Mouse (Mus musculus) limb, embryonic 13.5 days (tissue): ENCODE data around the gene Eipr1. TPM values are rescaled to one million over a fixed set of nuclear protein-coding genes. Genes with fewer than 3 reads are reported as not detected.
A peak's percentile ranks its signal among the peaks of the same experiment; 100 is the strongest.

Experiments used
- ATAC-seq: fragments of 200-750 bp; cut with Nextera tagmentation; 2 replicates; pipeline ENCODE4 v1.8.0; 2017; ENCODE audit warnings: low read depth, moderate number of reproducible peaks, moderate TSS enrichment; ENCODE audit not compliant: low FRiP score
- H3K27ac ChIP-seq: fragments of 300-500 bp; sonication (generic); 2 replicates; pipeline ENCODE4 v1.5.1; 2015; ENCODE audit warnings: inconsistent platforms, mild to moderate bottlenecking, moderate library complexity
- H3K27me3 ChIP-seq: fragments of 300-500 bp; sonication (generic); 2 replicates; pipeline ENCODE4 v1.6.1; 2015; ENCODE audit warnings: mild to moderate bottlenecking, inconsistent platforms
- H3K36me3 ChIP-seq: fragments of 300-500 bp; sonication (generic); 2 replicates; pipeline ENCODE4 v1.6.1; 2015; ENCODE audit warnings: inconsistent platforms, mild to moderate bottlenecking, moderate library complexity
- H3K4me1 ChIP-seq: fragments of 300-500 bp; sonication (generic); 2 replicates; pipeline ENCODE4 v1.6.1; 2015; ENCODE audit warnings: inconsistent platforms
- H3K4me2 ChIP-seq: fragments of 300-500 bp; sonication (generic); replicated peaks from 2 replicates; pipeline ENCODE4 v1.6.1; 2015; ENCODE audit warnings: inconsistent platforms, mild to moderate bottlenecking, moderate library complexity
- H3K4me3 ChIP-seq: fragments of 300-500 bp; sonication (generic); 2 replicates; pipeline ENCODE4 v1.5.1; 2015; ENCODE audit warnings: moderate library complexity, mild to moderate bottlenecking, inconsistent platforms
- H3K9ac ChIP-seq: fragments of 300-500 bp; sonication (generic); 2 replicates; pipeline ENCODE4 v1.6.1; 2015; ENCODE audit warnings: mild to moderate bottlenecking, inconsistent platforms
- H3K9me3 ChIP-seq: fragments of 300-500 bp; sonication (generic); 2 replicates; pipeline ENCODE4 v1.6.1; 2016; ENCODE audit warnings: inconsistent platforms
- WGBS: fragments of 180-500 bp; shearing (Covaris S2); methylation state at CpG from one replicate; pipeline ENCODE4 v1.1.7; 2015; 5-methylcytosine and 5-hydroxymethylcytosine counted together
- polyA plus RNA-seq: library from polyadenylated mRNA; unstranded; fragments of >200 nt; fragmentation: Nextera tagmentation; extraction: Ambion mirVana; gene quantifications from 2 replicates; pipeline ENCODE4 v1.2.1, GENCODE M21; 2015

The Eipr1 gene
- polyA plus RNA-seq, 1 experiment from 2014 or later, result 33.3 TPM

GRCm38 (mm10) chr12:28866121-28866520 lies 114.5 kb downstream of the Eipr1 start:
- H3K27me3 ChIP-seq, result no peaks in the 10 kb centered on the region
- peaks cover 10% of the 10 kb centered on the region; the same call in 1 of the 2 replicates for H3K4me1 ChIP-seq
- H3K27ac ChIP-seq, result no peak overlapping the region
- H3K9me3 ChIP-seq, result no peaks in the 10 kb centered on the region
- WGBS, result 58% methylated on average over 1 of the region's 1 CpGs
- peaks cover 23% of the 10 kb centered on the region for H3K36me3 ChIP-seq
- no peak for ATAC-seq
- H3K4me3 ChIP-seq, result no peak overlapping the region
- H3K4me2 ChIP-seq, result no peak overlapping the region
- H3K9ac ChIP-seq, result no peak overlapping the region

- Histone ChIP-seq H3K9ac (no peak overlapping the region), H3K9me3 (no peaks in the 10 kb centered on the region), H3K4me1 (peaks cover 10% of the 10 kb centered on the region; the same call in 1 of the 2 replicates), H3K36me3 (peaks cover 23% of the 10 kb centered on the region), H3K4me2 (no peak overlapping the region), H3K27me3 (no peaks in the 10 kb centered on the region), H3K4me3 (no peak overlapping the region), H3K27ac (no peak overlapping the region)
- no peak for ATAC-seq
- 86% methylated on average over 4 of the region's 4 CpGs for WGBS
These were observed 117.2 kb downstream of the Eipr1 start for GRCm38 (mm10) chr12:28868794-28869193.

GRCm38 (mm10) chr12:28872271-28872670 lies 120.7 kb downstream of the Eipr1 start:
- WGBS, result 80% methylated on average over 12 of the region's 12 CpGs
- no peak for ATAC-seq
- no peaks in the 10 kb centered on the region for H3K9me3 ChIP-seq
- no peaks in the 10 kb centered on the region for H3K4me1 ChIP-seq
- H3K9ac ChIP-seq, result no peak overlapping the region
- no peaks in the 10 kb centered on the region for H3K27me3 ChIP-seq
- no peak overlapping the region for H3K4me2 ChIP-seq
- H3K27ac ChIP-seq, result no peak overlapping the region
- H3K36me3 ChIP-seq, result peaks cover 10% of the 10 kb centered on the region; the same call in 1 of the 2 replicates
- H3K4me3 ChIP-seq, result no peak overlapping the region

GRCm38 (mm10) chr12:28874781-28875251 lies 123.2 kb downstream of the Eipr1 start:
- Histone ChIP-seq H3K4me2 (no peak overlapping the region), H3K4me1 (no peaks in the 10 kb centered on the region), H3K9me3 (no peaks in the 10 kb centered on the region), H3K36me3 (no peaks in the 10 kb centered on the region), H3K27ac (no peak overlapping the region), H3K4me3 (no peak overlapping the region), H3K9ac (no peak overlapping the region), H3K27me3 (no peaks in the 10 kb centered on the region)
- ATAC-seq, result no peak
- 67% methylated on average over 8 of the region's 8 CpGs for WGBS

- H3K27ac ChIP-seq, result no peak overlapping the region
- no peaks in the 10 kb centered on the region for H3K4me1 ChIP-seq
- no peak for ATAC-seq
- H3K27me3 ChIP-seq, result no peaks in the 10 kb centered on the region
- no peak overlapping the region for H3K4me3 ChIP-seq
- no peak overlapping the region for H3K4me2 ChIP-seq
- H3K9ac ChIP-seq, result no peak overlapping the region
- 79% methylated on average over 8 of the region's 8 CpGs for WGBS
- no peaks in the 10 kb centered on the region for H3K9me3 ChIP-seq
- H3K36me3 ChIP-seq, result no peaks in the 10 kb centered on the region
These were observed 123.9 kb downstream of the Eipr1 start for GRCm38 (mm10) chr12:28875471-28875870.

GRCm38 (mm10) chr12:28880471-28880870 lies 128.9 kb downstream of the Eipr1 start:
- ATAC-seq, result no peak
- H3K4me2 ChIP-seq, result no peak overlapping the region
- H3K27ac ChIP-seq, result no peak overlapping the region
- no peaks in the 10 kb centered on the region for H3K4me1 ChIP-seq
- no peaks in the 10 kb centered on the region for H3K36me3 ChIP-seq
- no peaks in the 10 kb centered on the region for H3K9me3 ChIP-seq
- no peak overlapping the region for H3K4me3 ChIP-seq
- H3K9ac ChIP-seq, result no peak overlapping the region
- peaks cover 3% of the 10 kb centered on the region for H3K27me3 ChIP-seq

GRCm38 (mm10) chr12:28887712-28888111 lies 136.1 kb downstream of the Eipr1 start:
- Histone ChIP-seq H3K9me3 (no peaks in the 10 kb centered on the region), H3K36me3 (no peaks in the 10 kb centered on the region), H3K4me2 (no peak overlapping the region), H3K4me1 (no peaks in the 10 kb centered on the region), H3K27ac (no peak overlapping the region), H3K4me3 (no peak overlapping the region), H3K9ac (no peak overlapping the region), H3K27me3 (peaks cover 29% of the 10 kb centered on the region)
- no peak for ATAC-seq
- 84% methylated on average over 6 of the region's 6 CpGs for WGBS

GRCm38 (mm10) chr12:28889068-28889674 lies 137.6 kb downstream of the Eipr1 start:
- Histone ChIP-seq H3K4me2 (no peak overlapping the region), H3K27me3 (peaks cover 29% of the 10 kb centered on the region), H3K9me3 (no peaks in the 10 kb centered on the region), H3K36me3 (no peaks in the 10 kb centered on the region), H3K9ac (no peak overlapping the region), H3K4me1 (no peaks in the 10 kb centered on the region), H3K4me3 (no peak overlapping the region), H3K27ac (no peak overlapping the region)
- WGBS, result 43% methylated on average over 7 of the region's 7 CpGs
- ATAC-seq, result no peak

- no peak overlapping the region for H3K9ac ChIP-seq
- H3K4me1 ChIP-seq, result peaks cover 9% of the 10 kb centered on the region
- no peak overlapping the region for H3K4me2 ChIP-seq
- ATAC-seq, result no peak
- 67% methylated on average over 5 of the region's 5 CpGs for WGBS
- peaks cover 15% of the 10 kb centered on the region for H3K27me3 ChIP-seq
- H3K36me3 ChIP-seq, result no peaks in the 10 kb centered on the region
- H3K9me3 ChIP-seq, result no peaks in the 10 kb centered on the region
- H3K27ac ChIP-seq, result no peak overlapping the region
- H3K4me3 ChIP-seq, result no peak overlapping the region
These were observed 139.9 kb downstream of the Eipr1 start for GRCm38 (mm10) chr12:28891523-28891922.

GRCm38 (mm10) chr12:28896577-28896976 lies 145.0 kb downstream of the Eipr1 start:
- 60% methylated on average over 3 of the region's 3 CpGs for WGBS
- no peak overlapping the region for H3K4me2 ChIP-seq
- no peak overlapping the region for H3K4me3 ChIP-seq
- peak overlapping the region; percentile 70; the same call in 1 of the 2 replicates for H3K27ac ChIP-seq
- H3K36me3 ChIP-seq, result no peaks in the 10 kb centered on the region
- peaks cover 15% of the 10 kb centered on the region for H3K4me1 ChIP-seq
- H3K9ac ChIP-seq, result no peak overlapping the region
- no peaks in the 10 kb centered on the region for H3K27me3 ChIP-seq
- peak; percentile 22; the same call in 1 of the 2 replicates for ATAC-seq
- H3K9me3 ChIP-seq, result 0 out of 2 replicates have a peak, but pooled peaks cover 5% of the 10 kb centered on the region

GRCm38 (mm10) chr12:28898307-28898706 lies 146.7 kb downstream of the Eipr1 start:
- Histone ChIP-seq H3K9me3 (0 out of 2 replicates have a peak, but pooled peaks cover 5% of the 10 kb centered on the region), H3K36me3 (no peaks in the 10 kb centered on the region), H3K4me3 (no peak overlapping the region), H3K27me3 (no peaks in the 10 kb centered on the region), H3K4me2 (no peak overlapping the region), H3K4me1 (peaks cover 15% of the 10 kb centered on the region), H3K9ac (no peak overlapping the region), H3K27ac (no peak overlapping the region)
- WGBS, result 91% methylated on average over 6 of the region's 6 CpGs
- no peak for ATAC-seq

GRCm38 (mm10) chr12:28899696-28900095 lies 148.1 kb downstream of the Eipr1 start:
- no peaks in the 10 kb centered on the region for H3K27me3 ChIP-seq
- H3K9ac ChIP-seq, result no peak overlapping the region
- H3K9me3 ChIP-seq, result 0 out of 2 replicates have a peak, but pooled peaks cover 5% of the 10 kb centered on the region
- H3K4me2 ChIP-seq, result no peak overlapping the region
- H3K27ac ChIP-seq, result no peak overlapping the region
- H3K36me3 ChIP-seq, result no peaks in the 10 kb centered on the region
- no peak overlapping the region for H3K4me3 ChIP-seq
- 24% methylated on average over 4 of the region's 4 CpGs for WGBS
- no peak for ATAC-seq
- peaks cover 15% of the 10 kb centered on the region for H3K4me1 ChIP-seq

GRCm38 (mm10) chr12:28900341-28900740 lies 148.7 kb downstream of the Eipr1 start:
- 0 out of 2 replicates have a peak, but pooled peaks cover 5% of the 10 kb centered on the region for H3K9me3 ChIP-seq
- H3K27ac ChIP-seq, result no peak overlapping the region
- no peaks in the 10 kb centered on the region for H3K36me3 ChIP-seq
- no peaks in the 10 kb centered on the region for H3K27me3 ChIP-seq
- H3K4me1 ChIP-seq, result peaks cover 15% of the 10 kb centered on the region
- ATAC-seq, result no peak
- H3K4me3 ChIP-seq, result no peak overlapping the region
- no peak overlapping the region for H3K9ac ChIP-seq
- H3K4me2 ChIP-seq, result no peak overlapping the region
- WGBS, result 78% methylated on average over 4 of the region's 4 CpGs
